Mouse (Mus musculus): ENCODE results near the gene Olfr1389. TPM values are rescaled to one million over a fixed set of nuclear protein-coding genes. Genes with fewer than 3 reads are reported as not detected.

The Olfr1389 gene
- polyA plus RNA-seq (2014; fragmentation: Illumina TruSeq; extraction: RNeasy Lipid Tissue Mini Kit (QIAGEN cat#74804); ENCODE audit: low replicate concordance) = not detected

DNA sequence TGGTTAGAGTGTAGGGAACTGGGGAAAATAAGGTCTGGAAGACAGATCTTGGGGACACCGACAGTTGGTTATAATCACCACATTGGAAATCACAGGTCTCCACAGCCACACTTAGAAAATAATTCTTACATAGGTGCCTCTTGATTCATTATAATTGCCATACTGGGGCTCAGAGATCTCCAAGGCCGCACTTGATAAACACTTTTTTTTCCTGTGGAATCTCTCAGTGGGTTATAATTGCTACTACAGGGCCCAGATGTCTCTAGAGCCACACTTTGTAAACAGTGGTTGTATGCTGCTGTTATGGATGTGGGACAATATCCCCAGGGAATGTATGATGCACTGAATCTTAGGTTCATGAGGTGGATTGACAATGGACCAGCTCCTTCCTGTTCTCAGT is at the start of gene Olfr1389:
Gene Olfr1389 (plus strand): TSS at position 301 of the 400 bp plus-strand sequence.

DNA sequence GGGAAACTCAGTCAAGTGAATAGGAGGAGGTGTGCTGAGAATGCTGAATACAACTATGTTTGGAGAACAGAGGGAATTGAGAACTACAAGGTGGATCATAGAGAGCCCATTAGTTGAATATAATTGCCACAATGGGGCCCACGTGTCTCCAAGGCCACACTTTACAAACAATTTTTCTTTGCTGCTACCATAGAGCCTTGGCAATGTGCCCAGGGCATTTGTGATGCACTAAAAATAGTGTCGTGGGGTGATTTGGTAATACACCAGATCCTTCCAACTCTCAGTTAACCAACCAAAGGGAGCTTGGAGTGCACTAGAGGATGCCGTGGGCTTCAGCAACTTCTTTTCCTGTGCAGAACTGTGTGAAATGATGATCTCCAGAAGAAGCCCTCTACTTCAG is 13.5 kb downstream of the Olfr1389 start, which contains the start of gene Olfr1388:
Gene Olfr1388 (plus strand): TSS at position 214 of the 400 bp plus-strand sequence.

DNA sequence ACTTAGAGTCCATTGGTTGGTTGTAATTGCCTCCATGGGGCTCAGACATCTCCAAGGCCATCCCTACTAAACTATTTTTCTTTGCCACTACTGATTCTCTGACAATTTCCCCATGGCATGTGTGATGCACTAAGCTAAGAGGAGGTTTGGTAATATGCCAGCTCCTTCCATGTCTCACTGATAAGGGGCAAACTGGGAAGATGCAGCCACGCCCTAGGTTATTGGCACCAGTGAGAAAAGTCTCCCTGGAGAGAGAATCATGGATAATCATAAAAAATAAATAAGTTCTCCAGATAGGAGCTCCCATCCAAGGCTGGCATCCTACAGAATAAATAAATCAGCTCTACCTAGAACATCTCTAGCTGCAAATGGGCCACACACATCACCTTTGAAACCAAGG is 32.2 kb downstream of the Olfr1389 start, which contains the start of gene Olfr1387:
Gene Olfr1387 (plus strand): TSS at position 301 of the 400 bp plus-strand sequence.

DNA sequence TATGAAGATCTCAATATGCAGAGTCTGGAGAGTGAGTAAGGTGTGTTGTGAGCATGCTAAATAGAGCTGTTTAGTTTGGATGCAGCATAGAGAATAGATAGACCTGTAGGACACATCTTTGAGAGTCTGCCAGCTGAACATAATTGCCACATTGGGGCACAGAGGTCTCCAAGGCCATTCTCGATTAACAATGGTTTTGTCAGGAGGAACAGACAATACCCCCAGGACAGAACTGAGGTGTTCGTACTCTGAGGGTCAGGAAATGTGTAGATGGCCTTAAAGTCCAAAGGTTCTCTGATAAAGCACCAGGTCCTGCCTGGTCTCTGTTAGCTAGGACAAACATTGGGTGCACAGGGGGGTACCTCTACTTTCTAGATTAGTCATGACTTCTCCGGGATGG is 41.9 kb downstream of the Olfr1389 start, which contains the start of gene Olfr1386:
Gene Olfr1386 (plus strand): TSS at position 301 of the 400 bp plus-strand sequence.

Other genes with a start within 250 kb of the Olfr1389 start
- 0.93 TPM for gene Btnl9, start 235.9 kb upstream of the Olfr1389 start, polyA plus RNA-seq (2014; fragmentation: Illumina TruSeq; extraction: RNeasy Lipid Tissue Mini Kit (QIAGEN cat#74804); ENCODE audit: low replicate concordance)
- 81.1 TPM for gene Zfp62, start 219.8 kb upstream of the Olfr1389 start, polyA plus RNA-seq (2014; fragmentation: Illumina TruSeq; extraction: RNeasy Lipid Tissue Mini Kit (QIAGEN cat#74804); ENCODE audit: low replicate concordance)
- gene Mgat1, start 178.9 kb upstream of the Olfr1389 start, polyA plus RNA-seq (2014; fragmentation: Illumina TruSeq; extraction: RNeasy Lipid Tissue Mini Kit (QIAGEN cat#74804); ENCODE audit: low replicate concordance) = 21.1 TPM
- gene Olfr1393, start 144.8 kb upstream of the Olfr1389 start, polyA plus RNA-seq (2014; fragmentation: Illumina TruSeq; extraction: RNeasy Lipid Tissue Mini Kit (QIAGEN cat#74804); ENCODE audit: low replicate concordance) = 0.41 TPM
- gene Olfr1392, start 137.8 kb upstream of the Olfr1389 start, polyA plus RNA-seq (2014; fragmentation: Illumina TruSeq; extraction: RNeasy Lipid Tissue Mini Kit (QIAGEN cat#74804); ENCODE audit: low replicate concordance) = 0.48 TPM
- gene Olfr10, start 118.3 kb upstream of the Olfr1389 start, polyA plus RNA-seq (2014; fragmentation: Illumina TruSeq; extraction: RNeasy Lipid Tissue Mini Kit (QIAGEN cat#74804); ENCODE audit: low replicate concordance) = not detected
- gene Olfr1391, start 100.3 kb upstream of the Olfr1389 start, polyA plus RNA-seq (2014; fragmentation: Illumina TruSeq; extraction: RNeasy Lipid Tissue Mini Kit (QIAGEN cat#74804); ENCODE audit: low replicate concordance) = not detected
- not detected for gene Olfr1390, start 87.9 kb upstream of the Olfr1389 start, polyA plus RNA-seq (2014; fragmentation: Illumina TruSeq; extraction: RNeasy Lipid Tissue Mini Kit (QIAGEN cat#74804); ENCODE audit: low replicate concordance)
- gene Olfr1388, start 13.6 kb downstream of the Olfr1389 start, polyA plus RNA-seq (2014; fragmentation: Illumina TruSeq; extraction: RNeasy Lipid Tissue Mini Kit (QIAGEN cat#74804); ENCODE audit: low replicate concordance) = not detected
- gene Olfr1387, start 32.3 kb downstream of the Olfr1389 start, polyA plus RNA-seq (2014; fragmentation: Illumina TruSeq; extraction: RNeasy Lipid Tissue Mini Kit (QIAGEN cat#74804); ENCODE audit: low replicate concordance) = not detected
- not detected for gene Olfr1386, start 42.0 kb downstream of the Olfr1389 start, polyA plus RNA-seq (2014; fragmentation: Illumina TruSeq; extraction: RNeasy Lipid Tissue Mini Kit (QIAGEN cat#74804); ENCODE audit: low replicate concordance)
- not detected for gene Olfr1385, start 66.0 kb downstream of the Olfr1389 start, polyA plus RNA-seq (2014; fragmentation: Illumina TruSeq; extraction: RNeasy Lipid Tissue Mini Kit (QIAGEN cat#74804); ENCODE audit: low replicate concordance)
- gene Olfr1384, start 83.7 kb downstream of the Olfr1389 start, polyA plus RNA-seq (2014; fragmentation: Illumina TruSeq; extraction: RNeasy Lipid Tissue Mini Kit (QIAGEN cat#74804); ENCODE audit: low replicate concordance) = not detected
- not detected for gene Olfr1383, start 96.6 kb downstream of the Olfr1389 start, polyA plus RNA-seq (2014; fragmentation: Illumina TruSeq; extraction: RNeasy Lipid Tissue Mini Kit (QIAGEN cat#74804); ENCODE audit: low replicate concordance)
- gene Olfr1382, start 105.2 kb downstream of the Olfr1389 start, polyA plus RNA-seq (2014; fragmentation: Illumina TruSeq; extraction: RNeasy Lipid Tissue Mini Kit (QIAGEN cat#74804); ENCODE audit: low replicate concordance) = not detected
- not detected for gene Olfr1381, start 120.4 kb downstream of the Olfr1389 start, polyA plus RNA-seq (2014; fragmentation: Illumina TruSeq; extraction: RNeasy Lipid Tissue Mini Kit (QIAGEN cat#74804); ENCODE audit: low replicate concordance)
- gene Olfr1380, start 133.8 kb downstream of the Olfr1389 start, polyA plus RNA-seq (2014; fragmentation: Illumina TruSeq; extraction: RNeasy Lipid Tissue Mini Kit (QIAGEN cat#74804); ENCODE audit: low replicate concordance) = not detected
- gene Flt4, start 186.2 kb downstream of the Olfr1389 start, polyA plus RNA-seq (2014; fragmentation: Illumina TruSeq; extraction: RNeasy Lipid Tissue Mini Kit (QIAGEN cat#74804); ENCODE audit: low replicate concordance) = 0.37 TPM
- gene Scgb3a1, start 240.5 kb downstream of the Olfr1389 start, polyA plus RNA-seq (2014; fragmentation: Illumina TruSeq; extraction: RNeasy Lipid Tissue Mini Kit (QIAGEN cat#74804); ENCODE audit: low replicate concordance) = not detected

Measured in small intestine, adult 10 weeks (tissue).